Mouse (Mus musculus) kidney, postnatal 25 days (tissue): Measurements from ENCODE around the gene Ccdc162.
A peak's percentile ranks its signal among the peaks of the same experiment; 100 is the strongest.

ENCODE experiments used
- DNase-seq, 2 experiments: peaks; one replicate each; pipeline ENCODE4 v3.0.0; 2021; ENCODE audit warnings: mixed read lengths in 2 of 2

Gene Ccdc162

GRCm38 (mm10) chr10:41535991-41536390, 180.4 kb downstream of the Ccdc162 start:
- DNase-seq: no peak

GRCm38 (mm10) chr10:41529972-41530371, 186.5 kb downstream of the Ccdc162 start:
- no peak for DNase-seq

GRCm38 (mm10) chr10:41525696-41526095, 190.7 kb downstream of the Ccdc162 start:
- no peak for DNase-seq

DNA sequence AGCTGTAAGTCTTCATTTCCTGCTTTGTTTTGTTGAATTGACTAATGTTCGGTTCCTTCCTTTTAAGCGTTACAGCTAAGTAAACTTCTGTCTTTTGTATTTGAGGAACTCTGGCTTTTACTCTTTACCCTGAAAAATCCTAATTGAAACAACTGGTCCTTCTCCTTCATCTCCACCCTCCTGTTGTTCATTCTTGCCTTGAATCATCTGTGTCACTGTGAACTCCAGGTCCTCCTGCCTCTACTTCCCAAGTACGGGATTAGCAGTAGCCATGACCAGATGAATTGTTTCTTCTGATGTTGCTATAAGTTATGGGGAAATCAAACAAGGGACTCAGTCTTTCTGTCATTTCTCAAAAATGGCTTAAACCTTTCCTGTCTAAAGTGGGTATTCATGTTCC, 193.0 kb downstream of the Ccdc162 start:
- no peak for DNase-seq

- no peak for DNase-seq
Observed at GRCm38 (mm10) chr10:41520410-41520673, 196.1 kb downstream of the Ccdc162 start.

DNA sequence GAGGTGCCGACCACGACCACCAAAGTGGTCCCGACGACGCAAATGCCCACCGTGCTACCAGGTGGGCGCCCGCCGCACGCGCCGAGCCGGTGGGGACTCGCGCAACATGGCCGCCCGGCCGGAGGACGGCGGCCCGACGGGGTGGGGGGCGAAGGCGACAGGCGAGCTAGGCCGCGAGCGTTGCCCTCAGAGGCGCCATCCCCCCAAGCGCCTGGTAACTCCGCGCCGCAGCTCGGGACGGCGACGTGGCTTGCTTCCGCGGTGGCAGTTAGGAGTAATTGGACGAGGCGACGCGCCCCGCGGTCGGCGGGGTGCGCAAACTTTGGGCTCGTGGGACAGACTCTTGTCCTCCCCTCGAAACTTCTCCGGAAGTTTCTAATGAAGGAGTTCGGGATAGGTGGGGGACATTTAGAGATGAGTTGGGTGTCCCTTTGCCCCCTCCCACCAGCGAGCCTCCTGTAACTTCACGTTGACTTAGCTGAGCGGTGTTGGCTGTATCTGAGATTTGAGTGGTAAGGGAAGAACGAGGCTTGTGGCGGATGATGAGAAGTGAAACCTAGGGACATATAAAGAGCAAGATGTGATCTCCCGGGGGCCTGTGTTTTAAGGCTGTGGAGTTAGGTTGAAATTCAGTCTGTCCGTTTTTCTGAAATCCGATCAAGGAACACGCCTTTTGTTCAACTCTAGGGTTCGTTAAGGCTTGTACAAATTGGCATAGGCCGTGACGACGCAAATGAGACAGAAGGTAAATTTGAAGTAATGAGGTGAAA, 196.6 kb downstream of the Ccdc162 start:
- peak; percentile 57 to 74 for DNase-seq

DNA sequence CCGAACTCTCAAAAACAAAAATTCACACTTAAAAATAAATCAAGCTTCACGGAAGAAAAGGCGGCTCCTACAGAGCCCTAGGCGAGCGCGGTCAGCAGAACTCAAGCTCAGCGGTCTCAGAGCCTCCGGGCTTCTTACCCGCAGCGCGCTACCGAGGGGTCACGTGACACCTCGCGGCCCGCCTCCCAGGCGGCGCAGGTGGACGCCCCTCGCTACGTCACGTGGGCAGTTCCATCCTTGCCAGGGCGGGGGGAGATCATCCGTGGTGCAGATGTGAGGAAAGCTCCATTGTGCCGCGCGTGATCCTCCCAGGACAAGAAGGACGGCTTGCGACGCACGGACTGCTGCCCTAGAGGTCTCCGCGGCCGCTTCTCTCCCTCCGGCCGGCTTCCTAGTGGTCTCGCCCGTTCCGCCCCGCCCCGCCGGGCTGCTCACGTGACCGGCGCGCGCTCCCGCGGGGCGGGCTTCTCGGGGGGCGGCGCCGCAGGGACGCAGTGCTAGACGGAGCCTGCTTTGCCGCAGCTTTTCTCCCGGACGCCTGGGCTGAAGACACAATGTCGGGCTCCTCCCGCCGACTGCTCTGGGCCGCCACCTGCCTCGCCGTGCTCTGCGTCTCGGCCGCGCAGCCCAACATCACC, 197.3 kb downstream of the Ccdc162 start, which contains the start of gene Cd164:
Gene Cd164, plus strand, starts transcription at position 434 of the 638 bp plus-strand sequence.
- peak; percentile 93 to 96 for DNase-seq

DNA sequence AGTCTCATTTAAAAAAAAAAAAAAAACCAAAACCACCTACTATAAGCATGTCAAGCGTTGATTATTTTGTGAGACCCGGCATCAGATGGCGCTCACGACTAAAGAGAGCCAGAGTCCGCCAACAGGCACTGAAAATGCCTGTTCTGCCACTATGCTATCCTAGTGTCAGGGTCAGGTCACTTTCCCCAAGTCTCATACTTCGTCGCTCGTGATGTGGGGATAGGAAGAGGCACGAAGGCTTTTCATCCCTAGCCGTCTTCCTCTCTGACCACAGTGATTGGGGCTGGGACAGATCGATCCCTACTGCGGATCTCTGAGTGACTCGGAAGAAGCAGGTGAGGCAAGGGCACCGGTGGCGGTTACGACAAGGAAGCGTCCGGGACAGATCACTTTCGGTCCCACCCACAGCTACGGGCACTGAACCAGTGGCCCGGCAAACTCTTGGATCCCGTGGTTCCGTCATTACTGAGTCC, 197.9 kb downstream of the Ccdc162 start:
- DNase-seq: peak; percentile 78 to 89

- DNase-seq: no peak
Observed at GRCm38 (mm10) chr10:41514921-41515320, 201.5 kb downstream of the Ccdc162 start.

- DNase-seq: no peak
Observed at GRCm38 (mm10) chr10:41514301-41514700, 202.1 kb downstream of the Ccdc162 start.

GRCm38 (mm10) chr10:41509160-41509559, 207.3 kb downstream of the Ccdc162 start:
- DNase-seq: peak in 1 of 2 experiments; percentile 37

GRCm38 (mm10) chr10:41505446-41505845, 211.0 kb downstream of the Ccdc162 start:
- DNase-seq: peak; percentile 79 to 80

GRCm38 (mm10) chr10:41504996-41505395, 211.4 kb downstream of the Ccdc162 start:
- DNase-seq: no peak

GRCm38 (mm10) chr10:41500941-41501340, 215.5 kb downstream of the Ccdc162 start:
- peak; percentile 70 to 89 for DNase-seq

DNA sequence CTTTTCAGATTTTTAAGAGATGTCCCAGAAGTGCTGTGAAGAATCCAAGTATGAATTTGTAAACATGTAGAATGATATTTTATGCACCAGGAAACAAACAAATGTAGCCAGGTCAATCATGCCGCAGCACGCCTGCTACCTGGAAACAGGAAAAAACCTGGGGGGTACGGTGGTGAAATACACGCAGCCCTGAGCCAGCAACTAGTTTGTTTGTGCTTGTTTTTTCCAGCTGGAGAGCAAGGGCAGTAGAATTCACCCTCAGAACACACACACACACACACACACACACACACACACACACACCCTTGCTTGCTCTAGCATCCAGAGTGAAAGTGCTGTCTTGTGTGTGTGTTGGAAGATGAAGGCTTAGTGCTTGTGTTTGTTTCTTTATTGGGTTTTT, 225.3 kb downstream of the Ccdc162 start:
- peak; percentile 52 to 69 for DNase-seq

DNA sequence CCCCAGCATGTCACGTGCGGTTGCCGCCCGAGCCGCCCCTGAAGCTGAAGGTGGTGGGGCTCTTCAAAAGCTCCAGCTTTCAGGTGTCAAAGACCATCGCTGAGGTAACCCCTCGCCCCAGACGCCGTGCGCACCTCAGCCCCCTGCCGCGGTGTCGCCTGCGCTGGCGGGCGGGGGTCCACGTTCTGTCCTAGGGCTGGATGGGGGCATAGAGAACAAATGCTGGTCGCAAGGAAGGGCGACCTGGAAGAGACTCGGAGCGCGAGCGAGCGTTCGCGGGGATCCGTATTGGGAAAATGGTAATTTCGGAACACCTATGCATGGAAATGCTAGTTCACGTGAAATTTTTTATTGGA, 225.9 kb downstream of the Ccdc162 start:
- DNase-seq: no peak

DNA sequence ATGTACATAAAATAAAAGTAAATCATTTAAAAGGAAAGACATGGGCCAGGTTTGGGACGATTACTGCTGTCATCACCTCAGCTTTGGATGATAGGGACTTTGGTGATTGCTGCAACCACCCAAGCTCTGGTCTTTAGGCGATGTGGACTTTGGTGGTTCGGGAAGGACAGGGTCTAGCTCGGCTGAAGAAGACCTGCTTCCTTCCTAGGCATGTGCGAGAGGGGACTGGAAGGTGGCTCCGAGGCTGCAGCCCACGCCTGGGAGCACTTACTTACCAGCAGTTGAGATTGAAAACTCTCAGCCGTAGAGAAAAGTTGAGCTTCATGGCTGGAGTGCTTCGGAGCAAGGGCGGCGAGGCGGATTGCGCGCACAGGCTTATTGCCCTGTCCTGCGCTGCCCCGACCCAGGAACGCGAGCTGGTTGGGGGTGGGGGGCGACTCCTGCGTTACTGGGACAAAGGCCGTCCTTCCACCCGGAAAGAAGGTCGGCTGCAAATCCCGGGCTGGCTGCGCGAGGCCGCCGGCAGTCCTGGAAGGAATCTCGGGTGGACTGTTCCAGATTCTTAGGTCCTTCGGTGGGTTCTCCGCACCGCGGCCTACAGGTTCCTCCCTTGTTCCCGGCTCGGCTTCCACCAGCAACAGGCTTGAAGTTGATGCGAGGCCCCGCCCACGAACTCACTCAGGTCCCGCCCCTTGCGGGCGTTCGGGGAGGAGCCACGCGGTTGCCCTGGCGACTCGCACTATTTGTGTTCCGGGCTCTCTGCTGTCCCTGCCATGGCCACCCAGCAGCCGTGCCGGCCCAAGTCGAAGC, 226.5 kb downstream of the Ccdc162 start, which contains the start of the genes Smpd2 and Ppil6:
Gene Smpd2, minus strand, starts transcription at position 662 of the 810 bp plus-strand sequence.
Gene Ppil6, plus strand, starts transcription at position 732 of the 810 bp plus-strand sequence.
- DNase-seq: peak; percentile 97 to 98

GRCm38 (mm10) chr10:41489294-41489693, 227.1 kb downstream of the Ccdc162 start:
- peak; percentile 54 to 81 for DNase-seq

GRCm38 (mm10) chr10:41488877-41489276, 227.6 kb downstream of the Ccdc162 start:
- no peak for DNase-seq
